Mouse (Mus musculus): ENCODE data around the gene Hnf1a. TPM values are rescaled to one million over a fixed set of nuclear protein-coding genes. Genes with fewer than 3 reads are reported as not detected.
"Not testable (repeated sequence)": the region's sequence is repeated elsewhere in the genome, so short reads cannot be mapped to it uniquely, and the experiment has no call there.

Gene Hnf1a
- total RNA-seq, 1 experiment from 2014 or later = not detected

- ATAC-seq (replicated peaks; ENCODE audit: low read depth, poor library complexity, severe bottlenecking) = no peak
Observed at GRCm38 (mm10) chr5:114949812-114950211, 21.1 kb downstream of the Hnf1a start.

DNA sequence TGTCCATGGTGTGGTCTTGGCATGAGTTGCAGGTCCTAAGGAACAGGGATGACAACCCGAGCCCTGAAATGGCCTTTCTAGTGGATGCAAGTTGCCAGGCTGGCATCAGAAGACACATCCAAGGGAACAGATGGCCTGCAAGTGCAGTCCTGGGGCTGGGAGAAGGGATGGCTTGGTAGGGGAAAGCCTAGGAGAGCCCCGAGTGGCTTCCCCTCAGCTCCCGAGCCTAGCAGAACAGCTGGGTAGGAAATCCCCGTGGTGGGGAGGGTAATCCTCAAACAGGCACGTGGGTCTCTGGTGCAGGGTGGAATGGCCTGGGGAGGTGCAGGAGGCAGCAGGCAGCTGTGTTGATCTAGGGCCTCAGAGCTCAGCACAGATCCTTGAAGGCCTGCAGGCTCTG lies 21.6 kb downstream of the Hnf1a start:
- ATAC-seq (replicated peaks; ENCODE audit: low read depth, poor library complexity, severe bottlenecking) = no peak

DNA sequence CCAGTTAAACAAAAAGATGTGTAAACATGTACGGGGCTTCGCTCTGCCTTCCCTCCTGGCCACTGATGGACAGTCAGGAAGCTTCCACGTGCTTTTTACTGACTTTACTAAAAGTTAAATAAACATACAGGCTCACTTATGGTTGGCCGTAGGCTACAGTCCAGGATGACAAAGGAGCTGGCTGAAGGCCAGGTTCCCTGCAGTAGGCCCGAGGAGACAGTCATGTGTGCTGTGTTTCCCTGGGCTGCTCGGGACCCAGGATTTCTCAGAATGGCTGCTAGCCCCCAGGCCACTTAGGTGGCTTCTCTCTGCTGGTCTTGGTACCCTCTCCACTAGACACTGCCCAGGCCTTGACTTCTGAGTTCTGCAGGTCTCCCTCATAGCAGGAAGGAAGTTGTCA lies 22.0 kb downstream of the Hnf1a start:
- no peak for ATAC-seq (replicated peaks; ENCODE audit: low read depth, poor library complexity, severe bottlenecking)

DNA sequence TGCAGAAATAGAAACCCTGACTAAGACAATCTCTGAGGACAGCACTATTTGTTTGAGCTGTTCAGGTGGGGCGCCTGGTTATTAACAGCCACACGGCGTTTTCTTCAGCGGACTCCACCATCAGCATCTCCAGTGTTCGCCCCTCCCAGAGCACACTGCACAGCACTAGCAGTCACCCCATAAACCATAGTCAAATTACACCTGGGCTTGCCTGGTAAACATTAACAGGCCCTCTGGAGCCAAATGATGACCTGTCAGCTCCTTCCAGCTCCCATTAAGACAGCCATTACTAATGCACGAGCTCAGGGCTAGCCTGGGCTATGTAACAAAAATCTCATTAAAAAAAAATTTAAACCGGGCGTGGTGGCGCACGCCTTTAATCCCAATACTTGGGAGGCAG lies 25.8 kb downstream of the Hnf1a start:
- no peak for ATAC-seq (replicated peaks; ENCODE audit: low read depth, poor library complexity, severe bottlenecking)

GRCm38 (mm10) chr5:114942766-114943130 lies 28.1 kb downstream of the Hnf1a start:
- ATAC-seq (replicated peaks; ENCODE audit: low read depth, poor library complexity, severe bottlenecking) = no peak

- peak; percentile 100 for ATAC-seq (replicated peaks; ENCODE audit: low read depth, poor library complexity, severe bottlenecking)
Observed at GRCm38 (mm10) chr5:114942074-114942765, 28.7 kb downstream of the Hnf1a start, which contains the start of gene 2210016L21Rik. Gene 2210016L21Rik, plus strand, starts transcription at chr5:114942158.

DNA sequence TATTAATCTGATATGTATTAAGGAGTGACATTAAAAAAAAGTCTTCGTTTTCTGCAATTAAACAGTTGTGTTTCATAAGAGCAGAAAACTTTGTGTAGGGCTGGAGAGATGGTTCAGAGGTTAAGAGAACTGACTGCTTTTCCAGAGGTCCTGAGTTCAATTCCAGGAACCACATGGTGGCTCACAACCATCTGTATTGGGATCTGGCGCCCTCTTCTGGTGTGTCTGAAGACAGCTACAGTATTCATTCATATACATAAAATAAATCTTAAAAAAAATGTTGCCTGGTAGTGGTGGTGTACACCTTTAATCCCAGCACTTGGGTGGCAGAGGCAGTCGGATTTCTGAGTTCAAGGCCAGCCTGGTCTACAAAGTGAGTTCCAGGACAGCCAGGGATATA lies 29.8 kb downstream of the Hnf1a start:
- not testable (repeated sequence) for ATAC-seq (replicated peaks; ENCODE audit: low read depth, poor library complexity, severe bottlenecking)

DNA sequence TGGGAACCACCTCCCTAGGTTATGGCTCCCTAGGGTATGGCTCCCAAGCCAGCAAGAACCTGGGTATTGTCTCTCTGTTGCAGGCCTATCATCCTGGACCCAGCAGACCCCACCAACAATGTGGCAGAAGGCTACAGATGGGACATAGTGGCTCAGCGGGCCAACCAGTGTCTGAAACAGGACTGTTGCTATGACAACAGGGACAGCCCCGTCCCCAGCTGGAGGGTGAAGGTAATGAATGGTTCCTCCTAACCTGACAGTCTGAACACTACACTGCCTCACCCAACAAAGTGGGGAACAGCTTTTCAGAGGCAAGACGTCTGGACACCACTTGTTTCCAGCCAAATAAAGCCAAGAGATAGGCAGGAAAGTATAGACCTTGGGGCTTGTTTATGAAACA lies 35.1 kb downstream of the Hnf1a start:
- ATAC-seq (replicated peaks; ENCODE audit: low read depth, poor library complexity, severe bottlenecking) = no peak

- ATAC-seq (replicated peaks; ENCODE audit: low read depth, poor library complexity, severe bottlenecking) = no peak
Observed at GRCm38 (mm10) chr5:114933206-114933605, 37.7 kb downstream of the Hnf1a start.

DNA sequence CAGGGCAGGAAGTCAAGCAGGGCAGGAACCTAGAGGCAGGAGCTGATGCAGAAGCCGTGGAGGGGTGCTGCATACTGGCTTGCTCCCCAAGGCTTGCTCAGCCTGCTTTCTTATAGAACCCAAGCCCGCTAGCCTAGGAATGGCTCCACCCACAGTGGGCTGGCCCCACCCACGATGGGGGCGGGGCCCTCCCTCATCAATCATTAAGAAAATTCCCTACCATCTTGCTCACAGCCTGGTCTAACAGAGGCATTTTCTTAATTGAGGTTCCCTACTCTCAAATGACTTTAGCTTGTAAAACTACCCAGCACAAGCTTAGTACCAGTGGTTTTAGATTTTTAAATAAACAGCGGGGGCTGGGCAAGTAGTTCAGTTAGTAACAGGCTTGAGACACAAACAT lies 39.3 kb downstream of the Hnf1a start:
- ATAC-seq (replicated peaks; ENCODE audit: low read depth, poor library complexity, severe bottlenecking) = no peak

- ATAC-seq (replicated peaks; ENCODE audit: low read depth, poor library complexity, severe bottlenecking) = no peak
Observed at GRCm38 (mm10) chr5:114926753-114927152, 44.1 kb downstream of the Hnf1a start.

- ATAC-seq (replicated peaks; ENCODE audit: low read depth, poor library complexity, severe bottlenecking) = no peak
Observed at GRCm38 (mm10) chr5:114926153-114926684, 44.7 kb downstream of the Hnf1a start.

DNA sequence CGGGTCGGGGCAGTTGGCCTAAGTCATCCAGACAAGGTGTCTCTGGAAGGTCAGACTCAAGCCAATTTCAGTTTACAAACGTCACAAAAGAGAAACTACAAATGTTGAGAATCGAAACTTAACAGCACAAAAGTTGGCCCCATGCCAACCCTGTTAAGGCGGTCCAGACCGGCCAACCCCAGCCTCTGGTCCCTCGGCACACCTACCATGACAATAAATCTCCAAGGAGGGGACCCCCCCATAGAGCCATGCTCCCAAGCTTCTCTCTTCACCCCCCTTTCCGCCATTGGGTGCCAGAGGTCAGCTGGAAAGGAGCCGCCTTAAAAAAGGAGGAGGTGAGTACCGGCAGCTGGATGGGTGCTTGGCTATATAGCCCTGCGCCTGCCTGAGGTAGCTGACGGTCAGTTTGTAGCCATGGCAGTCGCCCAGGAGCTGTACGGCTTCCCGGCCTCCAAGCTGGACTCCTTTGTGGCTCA lies 47.9 kb downstream of the Hnf1a start, which contains the start of gene Oasl1:
Gene Oasl1 (plus strand): TSS at position 243 of the 476 bp plus-strand sequence.
- ATAC-seq (replicated peaks; ENCODE audit: low read depth, poor library complexity, severe bottlenecking) = peak; percentile 16

- ATAC-seq (replicated peaks; ENCODE audit: low read depth, poor library complexity, severe bottlenecking) = peak; percentile 33
Observed at GRCm38 (mm10) chr5:114922366-114922731, 48.5 kb downstream of the Hnf1a start.

DNA sequence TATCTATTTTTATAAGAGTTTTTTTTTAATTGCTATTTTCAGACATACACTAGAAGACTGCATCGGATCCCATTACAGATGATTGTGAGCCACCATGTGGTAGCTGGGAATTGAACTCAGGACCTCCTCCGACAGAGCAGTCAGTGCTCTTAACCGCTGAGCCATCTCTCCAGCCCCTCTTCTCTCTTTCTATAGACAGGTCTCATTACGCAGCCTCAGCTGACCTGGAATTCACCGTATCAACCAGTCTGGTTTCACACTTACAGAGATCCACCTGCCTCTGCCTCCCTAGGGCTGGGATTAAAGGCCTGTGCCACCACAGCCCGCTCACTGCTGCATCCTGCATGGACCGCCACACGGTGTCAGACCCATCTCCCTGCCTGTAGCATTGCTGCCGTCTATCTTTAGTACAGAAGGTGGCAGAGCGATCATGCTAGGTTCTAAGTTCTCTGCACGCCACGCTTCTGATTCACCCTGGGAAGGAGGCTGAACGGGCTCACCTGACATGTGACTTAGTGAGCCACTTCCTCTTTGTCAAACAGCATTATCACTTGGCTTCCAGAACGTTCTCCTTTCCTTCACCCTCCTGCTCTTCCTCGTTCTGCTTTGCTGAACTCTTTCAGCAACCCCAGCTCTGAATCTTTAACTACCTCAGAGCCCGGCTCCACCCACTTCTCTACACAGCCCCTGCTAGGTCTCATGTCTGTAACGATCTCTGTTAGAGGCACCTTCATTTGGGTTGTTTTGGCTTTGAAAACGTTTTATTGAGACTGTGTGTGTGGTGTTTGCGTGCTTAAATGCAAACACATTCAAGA lies 49.1 kb downstream of the Hnf1a start:
- peak; percentile 81 for ATAC-seq (replicated peaks; ENCODE audit: low read depth, poor library complexity, severe bottlenecking)

GRCm38 (mm10) chr5:114917357-114917756 lies 53.5 kb downstream of the Hnf1a start:
- not testable (repeated sequence) for ATAC-seq (replicated peaks; ENCODE audit: low read depth, poor library complexity, severe bottlenecking)

DNA sequence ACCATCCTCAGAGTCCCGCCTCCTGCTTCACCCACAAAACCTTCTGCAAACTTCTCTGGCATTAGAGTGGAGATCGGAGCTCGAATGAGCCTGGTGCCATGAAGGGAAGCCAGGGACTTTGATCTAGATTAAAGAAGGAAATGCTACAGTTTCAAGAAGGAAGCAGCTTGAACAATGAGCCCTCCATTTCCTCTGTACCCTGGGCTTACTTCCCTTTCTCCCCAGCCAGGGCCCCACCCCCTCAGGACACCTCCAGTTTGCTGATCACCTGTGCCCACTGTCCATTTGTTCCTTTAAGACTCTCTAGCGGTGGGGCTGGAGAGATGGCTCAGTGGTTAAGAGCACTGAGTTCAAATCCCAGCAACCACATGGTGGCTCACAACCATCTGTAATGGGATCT lies 54.1 kb downstream of the Hnf1a start:
- ATAC-seq (replicated peaks; ENCODE audit: low read depth, poor library complexity, severe bottlenecking) = peak; percentile 39; the same call in 1 of the 2 replicates

DNA sequence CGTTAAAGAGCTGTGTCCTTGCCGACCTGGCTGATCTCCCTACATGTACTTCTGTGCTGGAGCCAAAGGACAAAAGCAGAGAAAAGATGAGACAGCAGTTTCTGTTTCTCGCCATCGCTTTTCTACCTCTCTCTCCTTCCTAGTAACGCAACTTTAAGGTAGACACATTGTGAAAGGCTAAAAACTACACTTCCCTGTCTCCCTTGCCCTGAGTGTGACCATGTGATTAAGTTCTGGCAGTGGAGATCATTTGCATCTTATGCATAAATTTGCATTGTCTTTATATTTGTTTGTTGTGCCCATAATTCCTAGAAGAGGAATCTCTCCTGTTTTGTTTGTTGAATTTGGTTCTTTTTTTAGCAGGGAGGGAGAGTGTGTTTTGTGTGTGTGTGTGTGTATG lies 55.0 kb downstream of the Hnf1a start:
- no peak for ATAC-seq (replicated peaks; ENCODE audit: low read depth, poor library complexity, severe bottlenecking)

DNA sequence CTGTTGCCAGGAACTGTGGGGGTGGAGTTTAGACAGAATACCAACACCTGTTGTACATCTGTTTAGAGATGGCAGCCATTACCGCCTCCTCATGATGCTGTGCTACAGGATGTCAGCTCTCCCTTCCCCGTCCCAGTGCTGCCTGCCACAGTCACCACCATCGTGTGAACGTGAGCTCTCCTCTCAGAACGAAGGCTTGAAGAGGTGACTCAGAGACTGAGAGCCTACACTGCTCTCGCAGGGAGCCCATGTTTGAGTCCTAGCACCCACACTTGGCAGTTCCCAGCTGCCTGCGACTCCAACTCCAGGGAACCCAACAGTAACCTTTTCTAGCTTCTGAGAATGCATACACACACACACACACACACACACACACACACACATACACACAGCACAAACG lies 56.0 kb downstream of the Hnf1a start:
- no peak for ATAC-seq (replicated peaks; ENCODE audit: low read depth, poor library complexity, severe bottlenecking)

DNA sequence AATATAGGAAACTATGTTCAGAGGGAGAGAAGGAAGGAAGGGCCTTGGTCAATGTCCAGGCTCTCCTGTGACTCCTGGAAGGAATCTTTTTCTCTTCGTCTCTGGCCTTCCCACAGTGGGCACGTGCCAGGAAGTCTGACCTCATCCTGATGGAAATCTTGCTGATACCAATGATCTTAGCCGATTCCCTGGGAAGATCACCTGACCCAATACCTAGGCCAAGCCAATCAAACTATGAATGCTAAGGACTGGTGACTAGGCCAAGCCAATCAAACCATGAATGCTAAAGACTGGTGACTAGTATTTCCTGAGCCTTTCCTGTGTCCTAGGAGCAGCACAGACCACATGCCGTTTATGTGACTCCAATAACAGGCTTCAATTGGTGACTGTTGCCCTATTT lies 57.2 kb downstream of the Hnf1a start:
- no peak for ATAC-seq (replicated peaks; ENCODE audit: low read depth, poor library complexity, severe bottlenecking)
